Mouse (Mus musculus): ENCODE data around the gene Fam149a. TPM values are rescaled to one million over a fixed set of nuclear protein-coding genes. Genes with fewer than 3 reads are reported as not detected.
"Not testable (repeated sequence)": the region's sequence is repeated elsewhere in the genome, so short reads cannot be mapped to it uniquely, and the experiment has no call there.

Gene Fam149a
- polyA plus RNA-seq, 1 experiment from 2014 or later, result 9.9 TPM

DNA sequence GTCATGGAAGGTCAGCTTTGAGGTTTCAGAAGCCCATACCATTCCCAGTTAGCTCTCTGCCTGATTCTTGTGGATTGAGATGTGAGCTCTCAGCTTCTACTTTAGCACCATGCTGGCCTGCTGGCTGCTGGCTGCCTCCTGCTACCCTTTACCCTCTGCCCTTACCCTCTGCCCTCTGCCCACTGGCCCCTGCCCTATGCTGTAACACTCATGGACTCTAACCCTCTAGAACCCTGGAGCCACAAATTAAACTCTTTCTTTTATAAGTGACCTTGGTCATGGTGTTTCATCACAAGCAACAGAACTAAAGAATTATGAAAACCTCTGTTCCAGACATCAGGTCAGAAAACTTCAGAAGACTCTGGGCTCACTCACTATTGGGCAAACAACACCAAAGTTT lies 55.0 kb downstream of the Fam149a start:
- H3K27me3 ChIP-seq (replicated peaks); ATAC-seq (replicated peaks); H3K4me2 ChIP-seq; H3K9ac ChIP-seq; H3K36me3 ChIP-seq (replicated peaks); H3K4me1 ChIP-seq; H3K9me3 ChIP-seq; H3K4me3 ChIP-seq; H3K27ac ChIP-seq: not testable (repeated sequence)

DNA sequence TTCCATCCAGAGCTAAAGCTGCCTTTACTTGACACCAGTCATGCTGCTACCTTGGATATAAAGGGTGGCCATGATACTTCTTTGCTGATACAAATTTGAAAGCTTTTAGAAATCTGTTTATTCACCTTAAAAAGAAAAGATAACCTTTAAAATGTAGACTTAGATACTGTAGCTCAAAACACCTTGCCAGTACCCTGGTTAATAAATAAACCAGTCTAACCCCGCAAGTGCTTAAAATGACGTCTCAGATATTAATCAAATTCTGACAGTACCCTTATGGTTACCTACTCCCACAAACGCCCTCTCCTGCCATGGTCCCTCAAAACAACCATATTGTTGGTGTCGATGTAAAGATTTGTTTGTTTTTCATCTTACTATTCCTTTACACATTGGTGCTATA lies 57.9 kb downstream of the Fam149a start:
- WGBS, result 87% methylated on average over 4 of the region's 4 CpGs
- no peak overlapping the region for H3K9ac ChIP-seq

GRCm38 (mm10) chr8:45321365-45321764 lies 60.7 kb downstream of the Fam149a start:
- Histone ChIP-seq H3K9me3 (no peaks in the 10 kb centered on the region), H3K4me1 (no peaks in the 10 kb centered on the region), H3K27me3 (replicated peaks) (no peaks in the 10 kb centered on the region), H3K9ac (no peak overlapping the region), H3K4me3 (no peak overlapping the region), H3K4me2 (no peak overlapping the region), H3K36me3 (replicated peaks) (no peaks in the 10 kb centered on the region), H3K27ac (no peak overlapping the region)
- 88% methylated on average over 2 of the region's 2 CpGs for WGBS
- no peak for ATAC-seq (replicated peaks)

More for the DNA sequence above, 57.9 kb downstream of the Fam149a start:
- Histone ChIP-seq H3K27me3 (replicated peaks) (no peaks in the 10 kb centered on the region), H3K4me3 (no peak overlapping the region), H3K4me1 (no peaks in the 10 kb centered on the region), H3K36me3 (replicated peaks) (no peaks in the 10 kb centered on the region), H3K27ac (no peak overlapping the region), H3K9me3 (no peaks in the 10 kb centered on the region), H3K4me2 (no peak overlapping the region)
- ATAC-seq (replicated peaks), result no peak

DNA sequence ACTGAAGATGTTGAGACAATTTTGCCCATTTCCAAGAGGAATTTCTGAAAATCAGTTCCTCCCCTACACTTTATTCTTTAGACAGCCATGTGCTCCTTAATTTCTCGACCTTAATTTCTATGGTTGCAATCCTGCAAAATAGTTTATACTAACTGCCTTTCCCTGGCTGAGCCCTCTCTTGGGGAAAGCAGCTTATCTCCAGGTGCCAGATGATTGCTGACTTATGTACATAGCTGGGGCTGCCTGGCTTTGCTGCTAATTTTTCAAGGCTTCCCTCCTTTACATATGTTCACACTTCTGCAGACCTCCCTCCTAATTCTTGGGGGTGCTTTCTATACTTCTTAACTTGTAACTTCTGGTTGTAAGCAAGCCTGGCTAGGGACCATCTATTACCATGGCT lies 61.2 kb downstream of the Fam149a start:
- Histone ChIP-seq H3K27ac (no peak overlapping the region), H3K4me2 (no peak overlapping the region), H3K4me3 (no peak overlapping the region), H3K4me1 (no peaks in the 10 kb centered on the region), H3K9ac (no peak overlapping the region), H3K36me3 (replicated peaks) (no peaks in the 10 kb centered on the region), H3K27me3 (replicated peaks) (no peaks in the 10 kb centered on the region), H3K9me3 (no peaks in the 10 kb centered on the region)
- WGBS, result 85% methylated on average over 1 of the region's 1 CpGs
- ATAC-seq (replicated peaks), result no peak

DNA sequence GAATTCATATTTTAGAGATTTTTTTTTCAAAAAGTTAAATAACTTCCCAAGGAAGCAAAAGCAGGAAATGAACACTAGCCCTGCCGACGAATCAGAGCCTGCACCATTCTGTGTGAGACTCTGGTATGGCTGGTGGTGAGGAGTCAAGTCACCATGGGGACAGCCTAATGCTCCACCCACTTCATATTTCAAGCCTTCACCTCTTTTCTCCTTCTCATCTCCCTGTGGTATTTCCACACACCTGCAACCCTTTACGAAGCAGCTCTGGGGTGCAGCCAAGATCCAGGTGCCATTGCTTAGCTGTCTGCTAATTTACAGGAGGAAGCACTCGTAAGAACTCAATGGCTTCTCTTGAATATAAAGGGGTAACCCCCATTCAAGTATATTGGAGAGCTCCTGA lies 71.1 kb downstream of the Fam149a start:
- Histone ChIP-seq H3K4me1 (no peaks in the 10 kb centered on the region), H3K27me3 (replicated peaks) (no peaks in the 10 kb centered on the region), H3K36me3 (replicated peaks) (no peaks in the 10 kb centered on the region), H3K4me2 (no peak overlapping the region), H3K9me3 (no peaks in the 10 kb centered on the region), H3K9ac (no peak overlapping the region), H3K4me3 (no peak overlapping the region), H3K27ac (no peak overlapping the region)
- ATAC-seq (replicated peaks), result no peak
- 81% methylated on average over 4 of the region's 4 CpGs for WGBS

- WGBS, result 91% methylated on average over 13 of the region's 13 CpGs
- H3K9ac ChIP-seq, result no peak within 1 kb of the TSS
- H3K36me3 ChIP-seq (replicated peaks), result no peaks in the 10 kb centered on the region
- no peaks in the 10 kb centered on the region for H3K4me1 ChIP-seq
- H3K27me3 ChIP-seq (replicated peaks), result no peaks in the 10 kb centered on the region
- no peak within 1 kb of the TSS for H3K4me2 ChIP-seq
- H3K9me3 ChIP-seq, result no peaks in the 10 kb centered on the region
- H3K27ac ChIP-seq, result no peak within 1 kb of the TSS
- H3K4me3 ChIP-seq, result no peak within 1 kb of the TSS
- no peak for ATAC-seq (replicated peaks)
Measured at GRCm38 (mm10) chr8:45308366-45308765, 73.7 kb downstream of the Fam149a start, which contains the start of gene Gm45753. Gene Gm45753, minus strand, starts transcription at chr8:45308466.

DNA sequence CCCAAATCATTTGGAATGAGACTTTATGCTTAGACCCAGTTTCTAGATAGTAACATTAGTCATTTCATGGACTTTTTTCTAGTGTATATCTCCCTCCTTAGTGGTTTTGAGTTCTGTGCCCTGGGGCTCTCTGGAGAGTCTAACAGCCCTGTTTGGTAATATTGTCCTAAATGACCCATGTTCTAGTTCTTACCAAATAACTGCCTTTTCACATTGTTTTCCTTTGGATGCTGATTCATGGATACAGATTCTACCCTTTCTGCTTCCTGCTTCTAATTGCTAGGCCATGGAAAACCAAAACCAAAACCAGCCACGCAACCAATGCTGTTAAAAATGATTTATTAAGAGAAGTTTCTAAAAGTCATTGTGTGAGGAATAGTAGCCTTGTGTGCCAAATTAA lies 76.6 kb downstream of the Fam149a start:
- H3K27me3 ChIP-seq (replicated peaks), result no peaks in the 10 kb centered on the region
- H3K36me3 ChIP-seq (replicated peaks), result no peaks in the 10 kb centered on the region
- no peak for ATAC-seq (replicated peaks)
- H3K9ac ChIP-seq, result no peak overlapping the region
- H3K4me3 ChIP-seq, result no peak overlapping the region
- H3K4me1 ChIP-seq, result no peaks in the 10 kb centered on the region
- no peak overlapping the region for H3K27ac ChIP-seq
- WGBS, result 85% methylated on average over 1 of the region's 1 CpGs
- no peak overlapping the region for H3K4me2 ChIP-seq
- no peaks in the 10 kb centered on the region for H3K9me3 ChIP-seq

- Histone ChIP-seq H3K4me2 (no peak overlapping the region), H3K27ac (no peak overlapping the region), H3K9ac (no peak overlapping the region), H3K4me1 (no peaks in the 10 kb centered on the region), H3K27me3 (replicated peaks) (no peaks in the 10 kb centered on the region), H3K9me3 (no peaks in the 10 kb centered on the region), H3K36me3 (replicated peaks) (no peaks in the 10 kb centered on the region), H3K4me3 (no peak overlapping the region)
- no peak for ATAC-seq (replicated peaks)
- 92% methylated on average over 3 of the region's 3 CpGs for WGBS
Measured at GRCm38 (mm10) chr8:45304354-45304753, 77.7 kb downstream of the Fam149a start.

- Histone ChIP-seq H3K9ac (no peak overlapping the region), H3K4me2 (no peak overlapping the region), H3K27me3 (replicated peaks) (no peaks in the 10 kb centered on the region), H3K9me3 (no peaks in the 10 kb centered on the region), H3K27ac (no peak overlapping the region), H3K4me3 (no peak overlapping the region), H3K36me3 (replicated peaks) (no peaks in the 10 kb centered on the region), H3K4me1 (no peaks in the 10 kb centered on the region)
- WGBS, result 59% methylated on average over 8 of the region's 8 CpGs
- ATAC-seq (replicated peaks), result peak; percentile 56; the same call in 1 of the 2 replicates
Measured at GRCm38 (mm10) chr8:45302390-45302789, 79.7 kb downstream of the Fam149a start.

- Histone ChIP-seq H3K36me3 (replicated peaks) (no peaks in the 10 kb centered on the region), H3K9me3 (no peaks in the 10 kb centered on the region), H3K27ac (no peak overlapping the region), H3K27me3 (replicated peaks) (no peaks in the 10 kb centered on the region), H3K4me2 (no peak overlapping the region), H3K4me3 (no peak overlapping the region), H3K9ac (no peak overlapping the region), H3K4me1 (no peaks in the 10 kb centered on the region)
- no peak for ATAC-seq (replicated peaks)
- 95% methylated on average over 6 of the region's 6 CpGs for WGBS
Measured at GRCm38 (mm10) chr8:45295276-45295675, 86.8 kb downstream of the Fam149a start.

- 92% methylated on average over 7 of the region's 7 CpGs for WGBS
- H3K36me3 ChIP-seq (replicated peaks), result no peaks in the 10 kb centered on the region
- H3K9ac ChIP-seq, result no peak within 1 kb of the TSS
- H3K27me3 ChIP-seq (replicated peaks), result no peaks in the 10 kb centered on the region
- H3K4me1 ChIP-seq, result no peaks in the 10 kb centered on the region
- H3K9me3 ChIP-seq, result no peaks in the 10 kb centered on the region
- no peak for ATAC-seq (replicated peaks)
- H3K4me3 ChIP-seq, result no peak within 1 kb of the TSS
- H3K4me2 ChIP-seq, result no peak within 1 kb of the TSS
- no peak within 1 kb of the TSS for H3K27ac ChIP-seq
Measured at GRCm38 (mm10) chr8:45294687-45295086, 87.4 kb downstream of the Fam149a start, which contains the start of gene Klkb1. Gene Klkb1, minus strand, starts transcription at chr8:45294859.

GRCm38 (mm10) chr8:45291790-45292189 lies 90.3 kb downstream of the Fam149a start:
- 87% methylated on average over 2 of the region's 2 CpGs for WGBS
- no peak overlapping the region for H3K4me3 ChIP-seq
- H3K36me3 ChIP-seq (replicated peaks), result no peaks in the 10 kb centered on the region
- no peaks in the 10 kb centered on the region for H3K27me3 ChIP-seq (replicated peaks)
- no peak for ATAC-seq (replicated peaks)
- no peak overlapping the region for H3K4me2 ChIP-seq
- H3K9ac ChIP-seq, result no peak overlapping the region
- H3K9me3 ChIP-seq, result no peaks in the 10 kb centered on the region
- H3K4me1 ChIP-seq, result no peaks in the 10 kb centered on the region
- H3K27ac ChIP-seq, result no peak overlapping the region

All from midbrain, embryonic 15.5 days (tissue).